Mouse (Mus musculus) adipocyte (in vitro differentiated cells): ENCODE data around the gene Mybl2.
"Not testable (repeated sequence)": the region's sequence is repeated elsewhere in the genome, so short reads cannot be mapped to it uniquely, and the experiment has no call there.

Experiments used
- DNase-seq: peaks from one replicate; pipeline ENCODE4 v3.0.0-alpha.2; 2016; ENCODE audit warnings: low spot score

Mybl2 gene

DNA sequence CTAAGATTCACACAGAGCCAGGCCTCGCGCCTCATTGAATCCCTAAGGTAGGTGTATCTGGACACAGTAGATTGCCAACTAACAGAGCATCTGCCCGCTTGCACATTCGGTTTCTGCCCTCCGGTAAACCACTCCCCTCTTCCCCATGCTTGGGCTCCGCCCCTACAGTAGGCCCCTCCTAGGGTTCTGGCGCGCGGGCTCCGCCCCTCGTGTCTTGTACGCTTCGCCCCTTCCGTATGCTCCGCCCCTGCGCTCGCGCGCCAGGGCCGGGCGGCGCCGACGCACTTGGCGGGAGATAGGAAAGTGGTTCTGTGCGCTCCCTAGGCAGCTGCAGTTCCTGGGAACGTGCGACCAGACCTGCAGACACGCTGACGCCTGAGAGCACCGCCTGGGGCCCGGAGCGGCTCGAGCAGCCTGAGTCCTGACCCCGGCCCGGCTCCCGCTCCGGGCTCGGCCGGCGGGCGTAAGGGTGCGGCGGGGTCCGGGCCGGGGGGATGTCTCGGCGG lies at the start of gene Mybl2:
Gene Mybl2 (plus strand): TSS at position 353 of the 506 bp plus-strand sequence.
- peak; percentile 93 for DNase-seq

GRCm38 (mm10) chr2:163007299-163007698 lies 47.2 kb upstream of the Mybl2 start:
- no peak for DNase-seq

GRCm38 (mm10) chr2:163016916-163017743 lies 37.4 kb upstream of the Mybl2 start, which contains the start of gene Ift52:
Gene Ift52, plus strand, starts transcription at chr2:163017354.
- DNase-seq: peak; percentile 92

DNA sequence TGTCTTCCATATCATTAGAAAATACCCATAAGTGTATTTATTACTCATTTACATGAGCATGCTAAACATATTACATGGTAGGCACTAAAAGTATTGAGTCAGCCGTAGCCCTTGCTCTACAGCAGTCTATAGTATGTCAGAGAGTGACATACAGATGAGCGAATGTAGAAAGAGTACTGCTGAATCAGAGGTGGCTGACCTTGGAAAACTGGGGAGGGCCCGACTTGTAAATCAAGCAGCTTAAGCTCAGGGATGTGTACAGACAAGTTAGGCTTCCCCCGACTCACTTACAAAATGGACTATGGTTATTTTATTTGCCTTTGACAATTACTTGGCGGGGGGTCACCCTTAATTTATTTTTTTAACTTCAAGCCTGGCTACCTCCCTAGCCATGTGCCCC lies 23.2 kb upstream of the Mybl2 start:
- no peak for DNase-seq

GRCm38 (mm10) chr2:163031757-163032156 lies 22.7 kb upstream of the Mybl2 start:
- DNase-seq: no peak

DNA sequence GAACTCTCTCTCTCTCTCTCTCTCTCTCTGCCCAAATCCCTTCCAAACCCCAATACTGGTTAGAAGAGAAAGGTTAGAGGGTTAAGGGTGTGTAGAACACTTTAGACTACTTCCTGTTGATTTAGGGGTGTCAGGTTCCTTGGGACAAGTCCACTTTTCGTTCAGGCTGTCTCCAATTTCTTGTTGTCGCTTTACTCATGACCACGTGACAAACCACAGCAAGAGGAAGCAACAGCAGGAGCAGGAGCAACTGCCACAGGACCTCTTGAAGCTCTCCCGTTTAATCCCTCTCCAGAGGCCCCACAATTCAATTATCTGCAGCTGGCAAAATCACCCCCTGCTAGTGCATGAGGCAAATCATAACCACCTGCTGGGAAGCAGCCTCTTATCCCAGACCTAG lies 21.9 kb upstream of the Mybl2 start:
- DNase-seq: no peak

- no peak for DNase-seq
These were observed 14.5 kb upstream of the Mybl2 start for GRCm38 (mm10) chr2:163039940-163040339.

DNA sequence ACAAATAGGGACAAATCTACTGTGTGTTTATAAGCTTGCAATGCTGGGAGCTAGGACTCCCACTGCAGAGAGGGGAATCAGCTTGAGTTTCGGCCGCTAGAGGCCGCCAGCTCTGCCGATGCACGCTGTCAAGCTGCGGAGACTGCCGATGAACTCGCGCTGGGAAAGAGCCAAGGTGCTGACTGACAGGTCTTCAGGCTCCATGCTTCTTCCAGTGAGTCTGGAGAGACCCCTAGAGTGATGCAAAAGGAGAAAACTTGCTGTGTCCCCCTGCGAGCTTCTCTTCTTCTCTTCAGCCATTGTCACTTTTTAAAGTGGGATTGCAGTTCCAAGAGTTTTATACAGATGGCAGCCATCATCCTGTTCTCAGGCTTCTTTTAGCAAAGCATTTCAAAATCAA lies 6.4 kb upstream of the Mybl2 start:
- peak; percentile 54 for DNase-seq

GRCm38 (mm10) chr2:163049116-163049515 lies 5.4 kb upstream of the Mybl2 start:
- DNase-seq: no peak

GRCm38 (mm10) chr2:163051691-163052090 lies 2.8 kb upstream of the Mybl2 start:
- no peak for DNase-seq

- no peak for DNase-seq
These were observed 2.4 kb upstream of the Mybl2 start for GRCm38 (mm10) chr2:163052101-163052500.

DNA sequence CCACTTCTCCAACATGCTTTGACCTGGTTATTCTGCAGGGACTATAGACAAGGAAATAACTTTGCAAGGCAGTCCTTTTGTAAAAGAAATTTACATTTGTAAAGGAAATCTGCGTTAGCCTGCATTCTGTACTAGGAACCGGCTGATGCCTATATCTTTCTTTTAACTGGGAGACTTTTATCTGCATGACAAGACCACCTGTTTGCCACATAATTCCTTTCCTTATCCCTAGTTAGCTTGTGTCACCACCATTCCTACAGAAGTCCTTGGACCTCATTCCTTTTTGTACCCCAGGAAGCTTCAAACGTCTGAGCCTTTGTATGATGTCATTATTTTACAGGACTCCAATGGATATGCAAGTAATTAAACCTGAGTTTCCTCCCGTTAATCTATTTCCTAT lies 1.7 kb upstream of the Mybl2 start:
- DNase-seq: no peak

DNA sequence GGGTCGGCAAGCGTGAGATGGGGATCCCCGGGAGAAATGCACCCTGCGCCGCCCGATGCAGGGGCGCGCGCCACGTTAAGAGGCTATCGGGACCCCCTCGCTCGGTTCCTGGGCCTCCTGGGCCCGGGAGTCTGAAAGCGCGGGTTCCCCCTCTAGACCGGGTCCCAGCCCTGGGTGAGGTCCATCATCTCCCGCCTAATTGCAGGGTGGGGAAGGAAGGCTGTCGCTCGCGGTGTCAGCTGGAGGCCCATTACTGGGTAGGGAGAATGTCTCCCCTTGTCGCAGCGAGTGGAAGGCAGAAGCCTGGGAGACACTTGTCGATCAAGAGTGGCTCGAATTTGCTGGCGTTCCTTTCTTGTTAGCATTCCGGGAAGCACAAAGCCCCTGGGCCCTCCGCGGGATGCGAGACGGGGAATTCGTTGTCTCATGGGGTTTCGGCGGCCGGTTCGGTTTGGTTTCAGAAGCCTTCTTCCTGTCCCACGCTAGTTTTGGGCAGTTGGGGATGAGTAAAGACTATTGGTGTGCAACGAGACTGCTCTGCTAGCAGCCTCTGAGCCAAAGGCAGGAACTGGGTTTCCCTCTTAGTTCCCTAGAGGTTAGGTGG lies 506 bp downstream of the Mybl2 start:
- DNase-seq: peak; percentile 32

GRCm38 (mm10) chr2:163055715-163056114 lies 1.2 kb downstream of the Mybl2 start:
- no peak for DNase-seq

- DNase-seq: no peak
These were observed 2.1 kb downstream of the Mybl2 start for GRCm38 (mm10) chr2:163056584-163056983.

GRCm38 (mm10) chr2:163058981-163059380 lies 4.5 kb downstream of the Mybl2 start:
- not testable (repeated sequence) for DNase-seq

GRCm38 (mm10) chr2:163060630-163061029 lies 6.1 kb downstream of the Mybl2 start:
- no peak for DNase-seq

GRCm38 (mm10) chr2:163061203-163062118 lies 7.0 kb downstream of the Mybl2 start:
- DNase-seq: no peak

DNA sequence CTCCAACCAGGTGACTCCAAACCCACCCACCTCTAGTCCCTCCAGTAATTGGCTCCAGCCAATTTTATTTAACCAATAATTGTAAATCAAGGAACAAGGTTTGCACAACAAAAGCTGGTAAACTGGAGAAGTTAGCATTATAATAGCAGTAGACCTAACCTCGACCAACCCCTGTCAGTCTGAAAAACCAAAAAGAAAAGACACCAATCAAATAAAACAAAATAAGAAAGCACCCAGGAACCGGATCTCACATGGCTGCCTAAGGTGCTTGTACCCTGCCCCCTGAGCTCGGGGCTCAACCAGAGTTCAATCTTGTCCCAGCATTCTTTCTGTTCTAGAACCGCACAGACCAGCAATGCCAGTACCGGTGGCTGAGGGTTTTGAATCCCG lies 7.6 kb downstream of the Mybl2 start:
- no peak for DNase-seq

DNA sequence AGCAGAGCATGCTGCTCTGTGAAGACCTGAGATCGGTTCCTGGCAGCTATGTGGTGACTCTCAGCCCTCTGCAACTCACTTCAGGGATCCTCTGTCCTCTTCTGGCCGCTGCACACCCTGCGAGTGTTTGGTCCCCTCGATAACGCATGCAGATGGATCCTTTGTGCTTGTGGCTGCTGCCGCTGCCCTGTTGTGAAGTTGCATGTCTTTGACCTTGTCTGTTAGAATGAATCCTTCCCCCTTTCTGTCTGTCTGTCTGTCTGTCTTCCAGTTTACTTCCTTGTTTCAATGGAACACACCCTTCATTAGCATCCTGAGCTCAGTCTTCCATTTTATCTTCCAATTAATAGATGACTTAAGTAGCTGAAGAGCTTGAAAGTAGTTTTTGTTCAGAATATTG lies 11.8 kb downstream of the Mybl2 start:
- DNase-seq: no peak

GRCm38 (mm10) chr2:163067233-163067632 lies 12.7 kb downstream of the Mybl2 start:
- DNase-seq: no peak

- peak; percentile 21 for DNase-seq
These were observed 15.7 kb downstream of the Mybl2 start for GRCm38 (mm10) chr2:163070213-163070612.
